Mouse (Mus musculus) midbrain, embryonic 16.5 days (tissue): ENCODE results near the gene Rbm20. TPM values are rescaled to one million over a fixed set of nuclear protein-coding genes. Genes with fewer than 3 reads are reported as not detected.
A peak's percentile ranks its signal among the peaks of the same experiment; 100 is the strongest.

Source experiments
- ATAC-seq: fragments of 200-750 bp; cut with Nextera tagmentation; 2 replicates; pipeline ENCODE4 v1.8.0; 2017; ENCODE audit warnings: moderate TSS enrichment
- H3K27ac ChIP-seq: fragments of 300-500 bp; sonication (generic); 2 replicates; pipeline ENCODE4 v1.5.1; 2014; ENCODE audit warnings: mild to moderate bottlenecking, low read length, mixed read lengths
- H3K27me3 ChIP-seq: fragments of 300-500 bp; sonication (generic); 2 replicates; pipeline ENCODE4 v1.6.1; 2014; ENCODE audit warnings: low read depth, low read length, mixed read lengths; ENCODE audit not compliant: control insufficient read depth, insufficient read depth
- H3K36me3 ChIP-seq: fragments of 300-500 bp; sonication (generic); 2 replicates; pipeline ENCODE4 v1.6.1; 2014; ENCODE audit warnings: mild to moderate bottlenecking, low read length, moderate library complexity, mixed read lengths; ENCODE audit not compliant: control insufficient read depth, insufficient read depth
- H3K4me1 ChIP-seq: fragments of 300-500 bp; sonication (generic); 2 replicates; pipeline ENCODE4 v1.6.1; 2014; ENCODE audit warnings: mild to moderate bottlenecking, low read length, mixed read lengths; ENCODE audit not compliant: control insufficient read depth, insufficient read depth
- H3K4me2 ChIP-seq: fragments of 300-500 bp; sonication (generic); 2 replicates; pipeline ENCODE4 v1.6.1; 2014; ENCODE audit warnings: mild to moderate bottlenecking, low read length, mixed read lengths
- H3K4me3 ChIP-seq: fragments of 300-500 bp; sonication (generic); 2 replicates; pipeline ENCODE4 v1.5.1; 2014; ENCODE audit warnings: low read depth, mild to moderate bottlenecking, low read length, moderate library complexity, mixed read lengths
- H3K9ac ChIP-seq: fragments of 300-500 bp; sonication (generic); 2 replicates; pipeline ENCODE4 v1.6.1; 2014; ENCODE audit warnings: low read depth, low read length, mixed read lengths
- H3K9me3 ChIP-seq: fragments of 300-500 bp; sonication (generic); replicated peaks from 2 replicates; pipeline ENCODE4 v1.6.1; 2014; ENCODE audit warnings: mild to moderate bottlenecking, low read length, mixed read lengths; ENCODE audit not compliant: control insufficient read depth, poor library complexity, severe bottlenecking
- WGBS: fragments of 180-500 bp; shearing (Covaris S2); extraction: QIAGEN DNeasy Blood & Tissue Kit; methylation state at CpG from one replicate; pipeline ENCODE4 v1.1.7; 2014; 5-methylcytosine and 5-hydroxymethylcytosine counted together
- polyA plus RNA-seq: library from polyadenylated mRNA; unstranded; fragments of >200 nt; fragmentation: Nextera tagmentation; extraction: Ambion mirVana; gene quantifications from 2 replicates; pipeline ENCODE4 v1.2.1, GENCODE M21; 2015

The Rbm20 gene
- polyA plus RNA-seq, 1 experiment from 2014 or later: 0.75 TPM

- Histone ChIP-seq H3K4me3 (no peak overlapping the region), H3K9ac (no peak overlapping the region), H3K4me2 (no peak overlapping the region), H3K27ac (no peak overlapping the region), H3K27me3 (no peaks in the 10 kb centered on the region), H3K36me3 (no peaks in the 10 kb centered on the region), H3K4me1 (peaks cover 3% of the 10 kb centered on the region; the same call in 1 of the 2 replicates), H3K9me3 (no peaks in the 10 kb centered on the region)
- 27% methylated on average over 7 of the region's 7 CpGs for WGBS
- no peak for ATAC-seq
These were observed 155.4 kb downstream of the Rbm20 start for GRCm38 (mm10) chr19:53832512-53832911.

DNA sequence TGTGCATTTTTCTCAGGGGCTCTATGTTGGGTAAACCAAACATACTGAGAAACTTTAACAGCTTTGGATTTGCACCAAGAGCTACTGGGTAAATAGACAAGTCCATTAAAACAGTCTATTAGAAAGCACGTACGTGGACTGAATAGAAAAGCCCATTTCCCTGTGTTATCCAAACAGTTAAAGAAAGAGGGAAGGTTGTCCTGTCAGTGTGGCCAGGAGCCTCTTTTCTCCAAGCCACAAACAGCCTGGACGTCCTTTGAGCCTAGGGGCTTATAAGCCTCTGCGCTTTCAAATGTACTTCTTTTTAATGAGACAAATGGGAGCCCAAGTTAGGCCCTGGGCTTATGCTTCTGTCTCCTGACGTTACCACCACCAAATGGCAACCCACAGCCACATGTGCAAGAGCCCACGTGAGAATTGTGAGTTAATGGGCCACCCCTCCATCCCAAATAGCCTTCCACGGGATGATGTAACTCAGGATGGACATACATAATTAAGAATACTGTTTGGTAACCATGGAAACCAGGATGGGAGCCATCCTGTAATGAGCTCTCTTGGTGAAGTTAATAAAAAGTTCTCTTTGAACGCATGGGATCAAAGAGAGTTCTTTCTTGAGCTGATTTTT lies 156.8 kb downstream of the Rbm20 start:
- Histone ChIP-seq H3K4me1 (peaks cover 3% of the 10 kb centered on the region; the same call in 1 of the 2 replicates), H3K4me2 (no peak overlapping the region), H3K27ac (peak overlapping the region; percentile 51; the same call in 1 of the 2 replicates), H3K9ac (no peak overlapping the region), H3K27me3 (no peaks in the 10 kb centered on the region), H3K36me3 (no peaks in the 10 kb centered on the region), H3K9me3 (no peaks in the 10 kb centered on the region), H3K4me3 (no peak overlapping the region)
- 30% methylated on average over 8 of the region's 8 CpGs for WGBS
- ATAC-seq: peak; percentile 37

- H3K9me3 ChIP-seq: no peaks in the 10 kb centered on the region
- no peak for ATAC-seq
- no peak overlapping the region for H3K4me2 ChIP-seq
- WGBS: 52% methylated on average over 6 of the region's 6 CpGs
- peaks cover 3% of the 10 kb centered on the region; the same call in 1 of the 2 replicates for H3K4me1 ChIP-seq
- no peaks in the 10 kb centered on the region for H3K36me3 ChIP-seq
- H3K27ac ChIP-seq: no peak overlapping the region
- H3K9ac ChIP-seq: no peak overlapping the region
- no peak overlapping the region for H3K4me3 ChIP-seq
- H3K27me3 ChIP-seq: no peaks in the 10 kb centered on the region
These were observed 159.7 kb downstream of the Rbm20 start for GRCm38 (mm10) chr19:53836569-53837454.

DNA sequence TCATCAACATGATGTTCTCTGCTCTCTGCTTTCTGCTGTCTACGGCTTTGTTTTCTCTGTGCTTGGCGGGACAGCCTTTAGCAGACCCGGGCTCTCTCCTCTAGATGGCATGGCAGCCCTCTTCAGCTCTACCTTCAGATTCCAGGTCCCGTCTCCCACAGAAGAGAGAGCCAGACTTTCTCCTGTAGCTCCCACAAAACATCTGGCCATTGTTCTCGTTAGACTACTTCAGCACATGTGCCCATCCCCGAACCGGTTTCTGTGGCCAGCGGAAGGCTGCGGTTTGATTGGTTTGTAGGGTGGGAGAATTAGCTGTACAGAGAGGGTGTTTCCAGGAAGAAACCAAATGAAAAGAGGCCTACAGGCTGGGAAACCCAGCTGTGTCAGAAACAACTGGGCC lies 161.7 kb downstream of the Rbm20 start:
- whole genome bisulfite sequencing: 69% methylated on average over 9 of the region's 9 CpGs
- no peak overlapping the region for H3K4me3 ChIP-seq
- no peaks in the 10 kb centered on the region for H3K36me3 ChIP-seq
- ATAC-seq: no peak
- H3K4me2 ChIP-seq: no peak overlapping the region
- H3K4me1 ChIP-seq: peaks cover 3% of the 10 kb centered on the region; the same call in 1 of the 2 replicates
- no peak overlapping the region for H3K27ac ChIP-seq
- no peak overlapping the region for H3K9ac ChIP-seq
- H3K27me3 ChIP-seq: no peaks in the 10 kb centered on the region
- H3K9me3 ChIP-seq: no peaks in the 10 kb centered on the region

DNA sequence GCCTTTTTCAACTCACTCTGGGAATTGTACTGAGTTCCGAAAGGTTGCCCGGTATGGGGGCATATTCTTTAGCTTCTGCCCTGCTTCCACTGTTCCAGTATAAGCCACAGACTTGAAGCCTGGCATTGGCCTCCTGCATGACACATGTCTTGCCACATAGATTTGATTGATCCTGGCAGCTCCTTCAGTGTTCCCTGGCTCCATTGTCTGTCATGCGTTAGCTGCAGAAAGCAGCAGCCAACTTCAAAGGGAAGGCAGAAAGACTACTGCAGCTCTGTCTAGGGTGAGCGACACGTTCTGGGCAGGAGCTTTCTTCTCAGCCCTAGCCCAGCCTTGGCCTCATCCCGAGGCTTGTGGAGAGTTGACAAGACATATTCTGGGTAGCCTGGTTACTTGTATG lies 162.7 kb downstream of the Rbm20 start:
- no peak overlapping the region for H3K9ac ChIP-seq

DNA sequence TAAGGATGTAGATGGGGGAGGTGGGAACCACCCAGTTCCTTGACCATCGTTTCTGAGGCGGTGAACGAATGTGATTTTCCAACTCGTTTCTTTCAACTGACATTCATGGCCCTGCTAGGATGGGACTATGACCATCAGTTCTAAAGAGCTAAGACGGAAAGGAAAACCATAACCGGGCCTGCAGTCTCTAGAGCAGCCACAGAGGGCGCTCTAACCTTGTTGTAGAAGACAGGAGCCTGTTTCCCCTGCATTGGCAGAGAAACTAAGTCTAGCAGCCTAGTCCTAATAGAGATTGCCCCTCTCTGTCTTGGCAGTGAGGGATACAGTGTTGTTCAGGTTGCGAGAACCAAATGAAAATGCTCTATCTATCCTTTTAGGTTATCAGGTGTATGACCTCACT lies 164.8 kb downstream of the Rbm20 start:
- Histone ChIP-seq H3K4me2 (no peak overlapping the region), H3K27ac (no peak overlapping the region), H3K27me3 (no peaks in the 10 kb centered on the region), H3K36me3 (no peaks in the 10 kb centered on the region), H3K9me3 (no peaks in the 10 kb centered on the region), H3K4me1 (no peaks in the 10 kb centered on the region), H3K9ac (no peak overlapping the region), H3K4me3 (no peak overlapping the region)
- 68% methylated on average over 8 of the region's 8 CpGs for WGBS
- ATAC-seq: no peak

More for the DNA sequence above, 162.7 kb downstream of the Rbm20 start:
- 19% methylated on average over 6 of the region's 6 CpGs for WGBS
- Histone ChIP-seq H3K4me3 (no peak overlapping the region), H3K9me3 (no peaks in the 10 kb centered on the region), H3K27me3 (no peaks in the 10 kb centered on the region), H3K4me2 (no peak overlapping the region), H3K4me1 (no peaks in the 10 kb centered on the region), H3K27ac (no peak overlapping the region), H3K36me3 (no peaks in the 10 kb centered on the region)
- ATAC-seq: peak; percentile 60; the same call in 1 of the 2 replicates

GRCm38 (mm10) chr19:53843972-53844371 lies 166.9 kb downstream of the Rbm20 start:
- no peak for ATAC-seq
- Histone ChIP-seq H3K36me3 (no peaks in the 10 kb centered on the region), H3K4me2 (no peak overlapping the region), H3K27ac (no peak overlapping the region), H3K4me1 (no peaks in the 10 kb centered on the region), H3K4me3 (no peak overlapping the region), H3K27me3 (no peaks in the 10 kb centered on the region), H3K9me3 (no peaks in the 10 kb centered on the region), H3K9ac (no peak overlapping the region)
- 90% methylated on average over 8 of the region's 8 CpGs for WGBS

GRCm38 (mm10) chr19:53848272-53848995 lies 171.3 kb downstream of the Rbm20 start:
- 83% methylated on average over 10 of the region's 10 CpGs for WGBS
- Histone ChIP-seq H3K4me1 (peaks cover 30% of the 10 kb centered on the region), H3K36me3 (no peaks in the 10 kb centered on the region), H3K4me3 (no peak overlapping the region), H3K27ac (no peak overlapping the region), H3K27me3 (no peaks in the 10 kb centered on the region), H3K9ac (no peak overlapping the region), H3K4me2 (no peak overlapping the region), H3K9me3 (no peaks in the 10 kb centered on the region)
- no peak for ATAC-seq
